Mouse (Mus musculus): ENCODE data around the gene Pou3f1. TPM values are rescaled to one million over a fixed set of nuclear protein-coding genes. Genes with fewer than 3 reads are reported as not detected.

Pou3f1 gene
- total RNA-seq, 2 experiments from 2014 or later: 0.23 TPM; not detected in 1

GRCm38 (mm10) chr4:124652886-124653285 is 3.7 kb upstream of the Pou3f1 start:
- no peak for ATAC-seq (replicated peaks; ENCODE audit: low FRiP score, low TSS enrichment, poor library complexity, severe bottlenecking)

- ATAC-seq (replicated peaks; ENCODE audit: low FRiP score, low TSS enrichment, poor library complexity, severe bottlenecking): peak; percentile 71
These were observed 445 bp downstream of the Pou3f1 start for GRCm38 (mm10) chr4:124656854-124657650.

GRCm38 (mm10) chr4:124657781-124658180 is 1.2 kb downstream of the Pou3f1 start:
- ATAC-seq (replicated peaks; ENCODE audit: low FRiP score, low TSS enrichment, poor library complexity, severe bottlenecking): no peak

DNA sequence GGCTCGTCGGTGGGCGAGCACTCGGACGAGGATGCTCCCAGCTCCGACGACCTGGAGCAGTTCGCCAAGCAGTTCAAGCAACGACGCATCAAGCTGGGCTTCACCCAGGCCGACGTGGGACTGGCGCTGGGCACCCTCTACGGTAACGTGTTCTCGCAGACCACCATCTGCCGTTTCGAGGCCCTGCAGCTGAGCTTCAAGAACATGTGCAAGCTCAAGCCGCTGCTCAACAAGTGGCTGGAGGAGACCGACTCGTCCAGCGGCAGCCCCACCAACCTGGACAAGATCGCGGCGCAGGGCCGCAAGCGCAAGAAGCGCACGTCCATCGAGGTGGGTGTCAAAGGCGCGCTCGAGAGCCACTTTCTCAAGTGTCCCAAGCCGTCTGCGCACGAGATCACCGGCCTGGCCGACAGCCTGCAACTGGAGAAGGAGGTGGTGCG is 1.8 kb downstream of the Pou3f1 start:
- ATAC-seq (replicated peaks; ENCODE audit: low FRiP score, low TSS enrichment, poor library complexity, severe bottlenecking): no peak

GRCm38 (mm10) chr4:124659251-124660217 is 2.9 kb downstream of the Pou3f1 start:
- no peak for ATAC-seq (replicated peaks; ENCODE audit: low FRiP score, low TSS enrichment, poor library complexity, severe bottlenecking)

DNA sequence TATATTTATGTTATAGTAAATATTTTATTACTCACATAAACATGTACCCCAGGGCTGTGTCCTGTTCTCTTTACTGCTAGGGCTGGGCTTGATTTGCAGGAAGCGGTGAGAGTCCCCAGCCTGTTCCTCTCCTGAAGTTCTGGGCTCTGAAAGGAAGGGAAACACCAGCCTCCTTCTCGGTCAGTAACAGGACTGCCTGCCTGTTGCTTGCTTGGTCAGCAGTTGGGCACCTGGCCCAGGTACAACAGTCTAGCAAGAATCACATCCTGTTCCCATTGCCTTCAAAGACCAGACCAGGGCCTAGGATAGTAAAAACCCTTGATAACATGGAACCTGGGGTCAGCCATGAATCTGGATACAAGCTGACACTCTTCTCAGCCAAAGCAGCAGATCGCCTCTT is 4.0 kb downstream of the Pou3f1 start:
- no peak for ATAC-seq (replicated peaks; ENCODE audit: low FRiP score, low TSS enrichment, poor library complexity, severe bottlenecking)

GRCm38 (mm10) chr4:124663034-124663433 is 6.4 kb downstream of the Pou3f1 start:
- ATAC-seq (replicated peaks; ENCODE audit: low FRiP score, low TSS enrichment, poor library complexity, severe bottlenecking): no peak

DNA sequence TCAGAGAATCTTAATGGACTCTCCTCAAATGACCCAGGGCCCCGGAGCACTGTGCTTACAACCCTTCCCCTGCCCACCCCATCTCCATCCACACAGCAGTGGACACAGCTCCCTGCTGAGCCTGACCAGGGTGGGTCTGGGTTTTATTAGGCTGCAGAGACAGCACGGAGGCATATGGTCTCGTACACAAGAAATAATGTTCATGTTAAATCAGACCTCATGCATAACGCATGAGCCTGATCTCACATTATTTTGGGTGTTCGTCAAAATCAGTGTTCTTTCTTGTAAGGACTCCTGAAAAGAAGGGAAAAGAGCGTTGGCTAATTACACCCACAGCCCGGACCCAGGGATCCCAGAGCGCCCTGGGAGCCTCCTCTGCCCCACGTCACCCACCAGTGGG is 7.6 kb downstream of the Pou3f1 start:
- ATAC-seq (replicated peaks; ENCODE audit: low FRiP score, low TSS enrichment, poor library complexity, severe bottlenecking): no peak

DNA sequence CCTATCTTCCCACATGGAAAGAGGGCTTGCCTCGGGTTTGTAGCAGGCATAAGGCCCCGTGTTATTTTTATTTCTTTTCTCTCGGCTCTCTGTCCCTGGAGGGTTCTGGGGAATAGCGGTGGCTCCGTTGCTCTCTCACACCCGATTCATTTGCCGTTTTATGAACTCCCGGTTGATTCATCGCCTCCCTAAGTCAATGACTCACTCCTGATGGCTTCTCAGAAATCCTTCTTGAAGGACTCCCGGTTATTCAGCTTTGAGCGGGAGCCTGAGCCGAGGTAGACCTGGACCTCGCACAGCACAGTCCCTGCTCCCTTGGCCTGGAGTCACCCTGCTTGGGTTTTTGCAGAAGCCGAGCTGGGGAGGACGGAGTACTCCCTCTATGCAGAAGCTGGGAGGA is 8.0 kb downstream of the Pou3f1 start:
- ATAC-seq (replicated peaks; ENCODE audit: low FRiP score, low TSS enrichment, poor library complexity, severe bottlenecking): no peak

GRCm38 (mm10) chr4:124667476-124668033 is 10.9 kb downstream of the Pou3f1 start:
- ATAC-seq (replicated peaks; ENCODE audit: low FRiP score, low TSS enrichment, poor library complexity, severe bottlenecking): no peak

- ATAC-seq (replicated peaks; ENCODE audit: low FRiP score, low TSS enrichment, poor library complexity, severe bottlenecking): no peak
These were observed 11.5 kb downstream of the Pou3f1 start for GRCm38 (mm10) chr4:124668078-124668477.

DNA sequence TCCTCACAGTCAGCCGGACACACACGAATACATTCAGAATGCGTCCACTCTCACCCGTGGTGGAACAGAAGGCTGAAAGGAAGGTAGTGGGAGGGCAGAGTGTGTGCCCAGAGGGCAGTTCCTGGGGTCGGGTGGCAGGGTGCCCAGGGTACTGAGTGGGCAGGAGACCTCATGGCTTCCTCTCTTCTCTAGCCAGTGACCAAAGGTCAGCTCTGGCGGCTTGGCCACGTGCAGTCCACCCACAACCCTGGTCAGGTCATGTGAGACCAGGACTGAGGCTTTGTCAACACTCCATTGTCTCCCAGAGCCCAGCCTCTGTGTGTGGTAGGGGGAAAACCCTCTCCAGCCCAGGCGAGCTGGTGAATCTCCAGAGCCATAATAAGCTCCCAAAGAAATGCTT is 13.6 kb downstream of the Pou3f1 start:
- ATAC-seq (replicated peaks; ENCODE audit: low FRiP score, low TSS enrichment, poor library complexity, severe bottlenecking): no peak

- no peak for ATAC-seq (replicated peaks; ENCODE audit: low FRiP score, low TSS enrichment, poor library complexity, severe bottlenecking)
These were observed 15.0 kb downstream of the Pou3f1 start for GRCm38 (mm10) chr4:124671583-124671982.

- no peak for ATAC-seq (replicated peaks; ENCODE audit: low FRiP score, low TSS enrichment, poor library complexity, severe bottlenecking)
These were observed 16.0 kb downstream of the Pou3f1 start for GRCm38 (mm10) chr4:124672347-124673320.

DNA sequence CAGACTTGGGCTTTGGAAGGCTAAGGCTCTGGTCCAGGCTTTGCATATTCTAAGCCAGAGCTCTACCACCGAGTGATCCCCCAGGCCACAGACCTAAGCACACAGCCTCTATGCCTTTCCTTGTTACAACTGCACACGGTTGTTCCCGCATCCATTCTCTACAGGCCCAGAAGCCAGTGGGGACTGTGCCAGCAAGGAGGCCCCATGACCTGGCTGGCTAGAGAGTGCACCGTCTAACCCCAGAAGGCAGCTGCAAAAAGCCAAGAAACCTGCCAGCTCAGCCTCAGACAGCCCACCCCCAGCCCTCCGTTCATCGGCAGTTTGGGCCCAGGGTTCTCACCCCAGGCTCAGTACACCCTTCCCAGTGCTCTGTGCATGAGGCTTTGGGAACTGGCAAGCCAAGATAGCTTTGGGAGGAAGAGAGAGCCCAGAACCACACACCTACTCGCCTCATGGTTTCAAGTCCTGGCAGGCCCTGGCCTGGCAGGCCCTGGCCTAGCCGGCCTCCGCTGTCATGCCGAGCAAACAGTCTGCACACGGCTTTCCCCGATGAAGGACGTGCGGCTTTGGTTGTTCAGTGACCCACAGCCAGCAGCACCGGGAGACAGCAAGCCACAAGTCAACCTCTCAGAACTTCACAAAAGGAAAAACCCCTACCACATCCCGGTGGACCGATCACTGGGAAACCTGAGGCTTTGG is 17.9 kb downstream of the Pou3f1 start:
- ATAC-seq (replicated peaks; ENCODE audit: low FRiP score, low TSS enrichment, poor library complexity, severe bottlenecking): no peak

DNA sequence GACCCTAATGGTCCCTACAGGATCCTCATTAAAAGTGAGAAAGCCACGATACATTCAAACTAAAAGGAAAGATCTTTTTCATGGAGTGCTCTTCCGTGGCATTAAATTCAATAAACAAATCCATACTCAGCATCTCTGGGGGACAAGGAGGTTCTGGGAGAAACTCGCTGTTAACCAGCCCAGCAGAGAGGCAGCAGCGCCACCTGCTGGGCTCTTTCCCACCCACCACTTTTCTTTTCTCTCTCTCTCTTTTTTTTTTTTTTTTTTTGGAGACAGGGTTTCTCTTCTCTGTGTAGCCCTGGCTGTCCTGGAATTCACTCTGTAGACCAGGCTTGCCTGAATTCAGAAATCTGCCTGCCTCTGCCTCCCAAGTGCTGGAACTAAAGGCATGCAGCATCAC is 18.4 kb downstream of the Pou3f1 start:
- ATAC-seq (replicated peaks; ENCODE audit: low FRiP score, low TSS enrichment, poor library complexity, severe bottlenecking): peak; percentile 50; the same call in 1 of the 2 replicates

GRCm38 (mm10) chr4:124675958-124676357 is 19.4 kb downstream of the Pou3f1 start:
- no peak for ATAC-seq (replicated peaks; ENCODE audit: low FRiP score, low TSS enrichment, poor library complexity, severe bottlenecking)

- ATAC-seq (replicated peaks; ENCODE audit: low FRiP score, low TSS enrichment, poor library complexity, severe bottlenecking): 0 out of 2 replicates have a peak, but pooled peaks have one; percentile 26
These were observed 25.7 kb downstream of the Pou3f1 start for GRCm38 (mm10) chr4:124682270-124682669.
